Mouse (Mus musculus) heart, postnatal 14 days (tissue): Measurements from ENCODE around the gene Gsto2. TPM values are rescaled to one million over a fixed set of nuclear protein-coding genes. Genes with fewer than 3 reads are reported as not detected.
A peak's percentile ranks its signal among the peaks of the same experiment; 100 is the strongest.

Experiments
- DNase-seq, 2 experiments: peaks; one replicate each; pipeline ENCODE4 v3.0.0; 2021 to 2022
- intact Hi-C: fragments of 180-260 bp; cut with DNase I; formaldehyde crosslinking; loops from one replicate; pipeline ENCODE4 v1.15.1; 2025
- microRNA-seq, 2 experiments: library from miRNA; unstranded; fragments of <30 nt; microRNA quantifications; one replicate each; pipeline ENCODE4 v1.2.0; 2021 to 2022
- total RNA-seq, 2 experiments: library from RNA; stranded (reverse); gene quantifications; 2 replicates each; pipeline ENCODE4 v1.2.3; 2021

Gsto2 gene
- total RNA-seq, 2 experiments from 2014 or later, result 1.6 to 1.7 TPM

- intact Hi-C loops, result no loop called here
These were observed 52.1 kb downstream of the Gsto2 start for GRCm38 (mm10) chr19:47917396-47917795.

GRCm38 (mm10) chr19:47918016-47918415 is 52.7 kb downstream of the Gsto2 start:
- DNase-seq, result peak in 1 of 2 experiments; percentile 33
- intact Hi-C loops, result no loop called here

More at GRCm38 (mm10) chr19:47917396-47917795, 52.1 kb downstream of the Gsto2 start:
- DNase-seq, result no peak

- intact Hi-C loops, result loop anchor here (1.0 kb wide), 1 partner anchor 14 kb away; no protein-coding TSS in a partner anchor
- no peak for DNase-seq
These were observed 53.2 kb downstream of the Gsto2 start for GRCm38 (mm10) chr19:47918455-47919101.

GRCm38 (mm10) chr19:47919126-47919965 is 54.0 kb downstream of the Gsto2 start, which contains the start of the genes Cfap43 and Itprip:
Cfap43 (minus strand) TSS chr19:47919287.
Itprip (minus strand) TSS chr19:47919299.
- DNase-seq, result peak; percentile 82 to 87
- intact Hi-C loops, result loop anchor here (1.0 kb wide), 1 partner anchor 13 kb away; no protein-coding TSS in a partner anchor

GRCm38 (mm10) chr19:47919966-47920375 is 54.6 kb downstream of the Gsto2 start:
- peak; percentile 62 to 79 for DNase-seq

GRCm38 (mm10) chr19:47925819-47926218 is 60.5 kb downstream of the Gsto2 start:
- intact Hi-C loops, result loop anchor here (10.0 kb wide), 1 partner anchor 411 kb away; no protein-coding TSS in a partner anchor
- DNase-seq, result no peak

More at GRCm38 (mm10) chr19:47919966-47920375, 54.6 kb downstream of the Gsto2 start:
- intact Hi-C loops, result loop anchor here (1.0 to 10.0 kb wide), 2 partner anchors 12 to 405 kb away; no protein-coding TSS in a partner anchor

GRCm38 (mm10) chr19:47927032-47927431 is 61.7 kb downstream of the Gsto2 start:
- no peak for DNase-seq
- intact Hi-C loops, result loop anchor here (10.0 kb wide), 1 partner anchor 412 kb away; no protein-coding TSS in a partner anchor

GRCm38 (mm10) chr19:47929043-47929442 is 63.7 kb downstream of the Gsto2 start:
- intact Hi-C loops, result loop anchor here (10.0 kb wide), 1 partner anchor 414 kb away; no protein-coding TSS in a partner anchor
- DNase-seq, result no peak

- intact Hi-C loops, result loop anchor here (1.0 to 5.0 kb wide), 3 partner anchors 13 to 275 kb away; partner anchors contain the start of genes Cfap43 and Itprip
These were observed 66.8 kb downstream of the Gsto2 start for GRCm38 (mm10) chr19:47931982-47932638.

GRCm38 (mm10) chr19:47934146-47934545 is 68.8 kb downstream of the Gsto2 start:
- intact Hi-C loops, result loop anchor here (5.0 kb wide), 1 partner anchor 277 kb away; no protein-coding TSS in a partner anchor
- no peak for DNase-seq

More at GRCm38 (mm10) chr19:47931982-47932638, 66.8 kb downstream of the Gsto2 start:
- peak; percentile 24 to 51 for DNase-seq

GRCm38 (mm10) chr19:47934636-47935238 is 69.4 kb downstream of the Gsto2 start:
- intact Hi-C loops, result loop anchor here (5.0 kb wide), 1 partner anchor 277 kb away; no protein-coding TSS in a partner anchor
- DNase-seq, result no peak

- no peak for DNase-seq
- intact Hi-C loops, result no loop called here
These were observed 70.2 kb downstream of the Gsto2 start for GRCm38 (mm10) chr19:47935530-47935929.

Small RNA genes lying within 50 kb of the gene (microRNA-seq; reads per million reads assigned to microRNA genes)
- gene Gm22240, result 0 reads per million in 2 experiments

Other genes starting within 250 kb of the Gsto2 start
- gene Col17a1, start 173.4 kb upstream of the Gsto2 start, total RNA-seq, result under 1 TPM; 0.10 to 0.14 TPM
- 10 to 100 TPM; 60.7 to 66.1 TPM for gene Sfr1, start 133.9 kb upstream of the Gsto2 start, total RNA-seq
- gene Gsto1, start 10.6 kb upstream of the Gsto2 start, total RNA-seq, result 100 to 1,000 TPM; 133 to 134 TPM
- under 1 TPM in 1 of 2 experiments, not detected in 1; 0.81 TPM for gene Cfap43, start 53.8 kb downstream of the Gsto2 start, total RNA-seq
- 1 to 10 TPM; 8.0 to 8.1 TPM for gene Itprip, start 53.8 kb downstream of the Gsto2 start, total RNA-seq
- 1 to 10 TPM; 1.3 to 2.1 TPM for gene Cfap58, start 72.1 kb downstream of the Gsto2 start, total RNA-seq